Mouse (Mus musculus) limb, embryonic 14.5 days (tissue): ENCODE measurements around the gene Zfp445. TPM values are rescaled to one million over a fixed set of nuclear protein-coding genes. Genes with fewer than 3 reads are reported as not detected.

Experiments
- ATAC-seq: fragments of 200-750 bp; cut with Nextera tagmentation; 2 replicates; pipeline ENCODE4 v1.8.0; 2017; ENCODE audit warnings: low read depth, moderate number of reproducible peaks, moderate TSS enrichment; ENCODE audit not compliant: low FRiP score
- DNase-seq: peaks from one replicate; pipeline ENCODE4 v3.0.0-alpha.2; 2015; ENCODE audit warnings: low spot score
- H3K27ac ChIP-seq: fragments of 300-500 bp; sonication (generic); replicated peaks from 2 replicates; pipeline ENCODE4 v1.5.1; 2014; ENCODE audit warnings: low read depth, mild to moderate bottlenecking, low read length, moderate library complexity, mixed read lengths
- H3K27me3 ChIP-seq: fragments of 300-500 bp; sonication (generic); 2 replicates; pipeline ENCODE4 v1.6.1; 2014; ENCODE audit warnings: low read length, mixed read lengths; ENCODE audit not compliant: control insufficient read depth, insufficient read depth
- H3K36me3 ChIP-seq: fragments of 300-500 bp; sonication (generic); 2 replicates; pipeline ENCODE4 v1.6.1; 2014; ENCODE audit warnings: mild to moderate bottlenecking, low read length, moderate library complexity, mixed read lengths; ENCODE audit not compliant: control insufficient read depth, insufficient read depth
- H3K4me1 ChIP-seq: fragments of 300-500 bp; sonication (generic); 2 replicates; pipeline ENCODE4 v1.6.1; 2014; ENCODE audit warnings: antibody characterized with exemption, low read length, mixed read lengths; ENCODE audit not compliant: control insufficient read depth, insufficient read depth
- H3K4me2 ChIP-seq: fragments of 300-500 bp; sonication (generic); replicated peaks from 2 replicates; pipeline ENCODE4 v1.6.1; 2014; ENCODE audit warnings: low read depth, mild to moderate bottlenecking, low read length, moderate library complexity; ENCODE audit not compliant: severe bottlenecking
- H3K4me3 ChIP-seq: fragments of 300-500 bp; sonication (generic); replicated peaks from 2 replicates; pipeline ENCODE4 v1.5.1; 2014; ENCODE audit warnings: low read length
- H3K9ac ChIP-seq: fragments of 300-500 bp; sonication (generic); 2 replicates; pipeline ENCODE4 v1.6.1; 2014; ENCODE audit warnings: mild to moderate bottlenecking, low read depth, low read length, moderate library complexity; ENCODE audit not compliant: severe bottlenecking
- H3K9me3 ChIP-seq: fragments of 300-500 bp; sonication (generic); 2 replicates; pipeline ENCODE4 v1.6.1; 2016; ENCODE audit warnings: low read length; ENCODE audit not compliant: control insufficient read depth
- POLR2A ChIP-seq: fragments of 200-500 bp; IDR thresholded peaks from 2 replicates; pipeline ENCODE4 v1.8.0; 2012; ENCODE audit warnings: inconsistent platforms, mild to moderate bottlenecking, moderate library complexity, borderline replicate concordance; ENCODE audit not compliant: insufficient read depth, insufficient read length; ENCODE audit errors: extremely low read depth
- WGBS: fragments of 180-500 bp; shearing (Covaris S2); extraction: QIAGEN DNeasy Blood & Tissue Kit; methylation state at CpG from one replicate; pipeline ENCODE4 v1.1.7; 2014; 5-methylcytosine and 5-hydroxymethylcytosine counted together
- polyA plus RNA-seq, 2 experiments: library from polyadenylated mRNA; depleted of rRNA in 1 of 2; stranded (reverse) in 1 of 2; unstranded in 1 of 2; fragments of >200 nt; fragmentation: Nextera tagmentation in 1 of 2; extraction: Ambion mirVana in 1 of 2; gene quantifications; 2 replicates each; pipeline versions ENCODE4 v1.2.1 to v1.2.3; 2012 to 2014

Zfp445 gene
- polyA plus RNA-seq, 2 experiments, result 60.4 to 119 TPM

- no peak for ATAC-seq
- peak within 1 kb of the TSS; percentile 79 for H3K4me2 ChIP-seq
- peak within 1 kb of the TSS; percentile 80 for H3K4me3 ChIP-seq
- DNase-seq, result no peak
- H3K9ac ChIP-seq, result 0 out of 2 replicates have a peak within 1 kb of the TSS, but pooled peaks have one; percentile 86
- peaks cover 10% of the 10 kb centered on the region for H3K4me1 ChIP-seq
- 85% methylated on average over 3 of the region's 3 CpGs for WGBS
- H3K9me3 ChIP-seq, result peaks cover 9% of the 10 kb centered on the region; the same call in 1 of the 2 replicates
- TF ChIP-seq POLR2A, result no peak
- H3K36me3 ChIP-seq, result no peaks in the 10 kb centered on the region
- H3K27ac ChIP-seq, result no peak within 1 kb of the TSS
- no peaks in the 10 kb centered on the region for H3K27me3 ChIP-seq
Observed at GRCm38 (mm10) chr9:122885385-122885784, 19.6 kb upstream of the Zfp445 start, which contains the start of gene Zkscan7. TSS of gene Zkscan7 (plus strand) at chr9:122885685.

- TF ChIP-seq POLR2A, result no peak
- Histone ChIP-seq H3K27me3 (no peaks in the 10 kb centered on the region), H3K9ac (no peak overlapping the region), H3K27ac (no peak overlapping the region), H3K4me2 (no peak overlapping the region), H3K4me3 (no peak overlapping the region), H3K4me1 (no peaks in the 10 kb centered on the region), H3K36me3 (no peaks in the 10 kb centered on the region), H3K9me3 (no peaks in the 10 kb centered on the region)
- WGBS, result 94% methylated on average over 2 of the region's 2 CpGs
- DNase-seq (no peak), ATAC-seq (no peak)
Observed at GRCm38 (mm10) chr9:122875145-122875544, 9.3 kb upstream of the Zfp445 start.

- no peaks in the 10 kb centered on the region for H3K9me3 ChIP-seq
- 67% methylated on average over 1 of the region's 1 CpGs for WGBS
- H3K4me3 ChIP-seq, result no peak overlapping the region
- no peak for TF ChIP-seq POLR2A
- H3K4me2 ChIP-seq, result no peak overlapping the region
- H3K27me3 ChIP-seq, result no peaks in the 10 kb centered on the region
- ATAC-seq, result no peak
- H3K36me3 ChIP-seq, result no peaks in the 10 kb centered on the region
- H3K4me1 ChIP-seq, result no peaks in the 10 kb centered on the region
- H3K9ac ChIP-seq, result no peak overlapping the region
- H3K27ac ChIP-seq, result no peak overlapping the region
- DNase-seq, result no peak
Observed at GRCm38 (mm10) chr9:122874653-122875052, 8.8 kb upstream of the Zfp445 start.

GRCm38 (mm10) chr9:122872595-122872994 lies 6.8 kb upstream of the Zfp445 start:
- WGBS, result 80% methylated on average over 4 of the region's 4 CpGs

GRCm38 (mm10) chr9:122866192-122866591 lies 386 bp upstream of the Zfp445 start:
- peak overlapping the region; percentile 89; the same call in 1 of the 2 replicates for H3K9ac ChIP-seq
- ATAC-seq, result 0 out of 2 replicates have a peak, but pooled peaks have one; percentile 11

More at GRCm38 (mm10) chr9:122872595-122872994, 6.8 kb upstream of the Zfp445 start:
- no peaks in the 10 kb centered on the region for H3K9me3 ChIP-seq
- H3K4me3 ChIP-seq, result no peak overlapping the region
- ATAC-seq, result no peak
- no peak overlapping the region for H3K4me2 ChIP-seq
- no peak overlapping the region for H3K9ac ChIP-seq
- no peaks in the 10 kb centered on the region for H3K4me1 ChIP-seq
- TF ChIP-seq POLR2A, result no peak
- H3K27ac ChIP-seq, result no peak overlapping the region
- DNase-seq, result no peak
- no peaks in the 10 kb centered on the region for H3K36me3 ChIP-seq
- no peaks in the 10 kb centered on the region for H3K27me3 ChIP-seq

GRCm38 (mm10) chr9:122864848-122865247 lies 958 bp downstream of the Zfp445 start:
- DNase-seq (no peak), ATAC-seq (no peak)
- peak overlapping the region; percentile 71 for H3K4me3 ChIP-seq
- H3K4me2 ChIP-seq, result peak overlapping the region; percentile 75
- peak overlapping the region; percentile 89 for H3K9ac ChIP-seq
- no peak for TF ChIP-seq POLR2A
- WGBS, result 66% methylated on average over 3 of the region's 3 CpGs
- H3K36me3 ChIP-seq, result peaks cover 26% of the 10 kb centered on the region
- peaks cover 8% of the 10 kb centered on the region for H3K4me1 ChIP-seq
- H3K27ac ChIP-seq, result no peak overlapping the region
- no peaks in the 10 kb centered on the region for H3K27me3 ChIP-seq
- peaks cover 15% of the 10 kb centered on the region for H3K9me3 ChIP-seq

More at GRCm38 (mm10) chr9:122866192-122866591, 386 bp upstream of the Zfp445 start:
- Histone ChIP-seq H3K4me1 (peaks cover 8% of the 10 kb centered on the region), H3K27ac (no peak overlapping the region), H3K4me2 (peak overlapping the region; percentile 75), H3K9me3 (peaks cover 4% of the 10 kb centered on the region), H3K4me3 (peak overlapping the region; percentile 71), H3K36me3 (peaks cover 13% of the 10 kb centered on the region), H3K27me3 (no peaks in the 10 kb centered on the region)
- 85% methylated on average over 4 of the region's 4 CpGs for WGBS
- DNase-seq, result no peak
- no peak for TF ChIP-seq POLR2A
